Mouse (Mus musculus) brain, embryonic 14.5 days (tissue): Measurements from ENCODE around the gene Tmem248.

Source experiments
- CTCF ChIP-seq: fragments of 200-500 bp; IDR thresholded peaks from 2 replicates; pipeline ENCODE4 v1.5.1; 2012; ENCODE audit warnings: inconsistent platforms, mild to moderate bottlenecking, moderate library complexity, borderline replicate concordance; ENCODE audit not compliant: insufficient read depth, insufficient read length; ENCODE audit errors: extremely low read depth
- POLR2A ChIP-seq: fragments of 200-500 bp; IDR thresholded peaks from 2 replicates; pipeline ENCODE4 v1.6.1; 2012; ENCODE audit warnings: mild to moderate bottlenecking, inconsistent platforms, borderline replicate concordance; ENCODE audit not compliant: poor library complexity, insufficient read depth, insufficient read length, severe bottlenecking; ENCODE audit errors: extremely low read depth

GRCm38 (mm10) chr5:130212956-130213355 lies 3.9 kb upstream of the Tmem248 start:
- TF ChIP-seq POLR2A (no peak), CTCF (no peak)
